Mouse (Mus musculus) testis, adult 2 months (tissue): ENCODE data around the gene Klhl11.

ENCODE experiments used
- CTCF ChIP-seq: fragments of 200-500 bp; IDR thresholded peaks from 2 replicates; pipeline ENCODE4 v1.5.1; 2012; ENCODE audit warnings: low read depth, mild to moderate bottlenecking, inconsistent platforms, low read length, moderate library complexity; ENCODE audit not compliant: control insufficient read depth, insufficient read depth, insufficient replicate concordance
- POLR2A ChIP-seq: fragments of 200-500 bp; IDR thresholded peaks from 2 replicates; pipeline ENCODE4 v1.6.1; 2012; ENCODE audit warnings: low read depth, mild to moderate bottlenecking, inconsistent platforms, low read length, moderate library complexity; ENCODE audit not compliant: control insufficient read depth

GRCm38 (mm10) chr11:100457711-100458110, 14.8 kb downstream of the Klhl11 start:
- TF ChIP-seq POLR2A, result no peak
- no peak for TF ChIP-seq CTCF
